Mouse (Mus musculus) gastrocnemius, postnatal 14 days (tissue): ENCODE measurements at regions not wholly inside any gene's neighbourhood (a gene's known extent, or its start where the extent isn't known, plus 50 kb on each side); places are given as distances from the start of the nearest gene placed in this dataset.

ENCODE experiments used
- DNase-seq: peaks from one replicate; pipeline ENCODE4 v3.0.0; 2021; ENCODE audit warnings: mixed read lengths
- intact Hi-C: fragments of 180-260 bp; cut with DNase I; formaldehyde crosslinking; loops from one replicate; pipeline ENCODE4 v1.15.1; 2025; ENCODE audit warnings: low total_unique reads

GRCm38 (mm10) chr3:37789143-37789697 is 64.9 kb upstream of the Gm5148 start:
- intact Hi-C loops, result no loop called here
- no peak for DNase-seq

GRCm38 (mm10) chr3:37788366-37788765 is 64.1 kb upstream of the Gm5148 start:
- intact Hi-C loops, result no loop called here
- DNase-seq, result no peak

GRCm38 (mm10) chr3:37786792-37787191 is 62.5 kb upstream of the Gm5148 start:
- intact Hi-C loops, result no loop called here
- DNase-seq, result no peak

GRCm38 (mm10) chr3:37781086-37781485 is 56.8 kb upstream of the Gm5148 start:
- intact Hi-C loops, result no loop called here
- DNase-seq, result no peak

- intact Hi-C loops, result no loop called here
Observed at GRCm38 (mm10) chr3:37779867-37780475, 55.7 kb upstream of the Gm5148 start.

GRCm38 (mm10) chr3:37778386-37778785 is 54.1 kb upstream of the Gm5148 start:
- no peak for DNase-seq
- intact Hi-C loops, result no loop called here

More at GRCm38 (mm10) chr3:37779867-37780475, 55.7 kb upstream of the Gm5148 start:
- DNase-seq, result no peak

- intact Hi-C loops, result no loop called here
- no peak for DNase-seq
Observed at GRCm38 (mm10) chr3:37776224-37776623, 51.9 kb upstream of the Gm5148 start.
